Mouse (Mus musculus) thymus, postnatal 10 days (tissue): ENCODE results near the gene Olfr1098.

Experiments used
- DNase-seq, 2 experiments: peaks; one replicate each; pipeline ENCODE4 v3.0.0; 2021; ENCODE audit warnings: low spot score in 2 of 2

Olfr1098 gene

DNA sequence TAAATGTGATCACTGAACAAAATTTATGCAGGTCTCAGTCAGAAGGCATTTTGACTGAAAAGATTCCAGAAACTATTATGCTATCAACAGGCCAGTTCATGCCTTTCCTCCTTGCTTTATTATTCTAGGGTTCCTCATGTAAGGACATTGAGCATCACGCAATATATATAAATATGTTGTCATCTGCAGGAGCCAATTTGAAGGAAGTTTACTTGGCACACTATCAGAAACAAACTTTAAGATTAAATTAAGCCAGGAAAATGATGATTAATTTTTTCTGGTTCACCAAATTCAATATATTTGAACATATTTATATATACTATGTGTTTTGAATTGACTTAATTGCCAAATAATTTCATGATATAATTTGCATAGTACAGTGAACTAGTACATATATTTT lies at the start of gene Olfr1098:
Gene Olfr1098 (minus strand): TSS at position 101 of the 400 bp plus-strand sequence.
- no peak for DNase-seq

DNA sequence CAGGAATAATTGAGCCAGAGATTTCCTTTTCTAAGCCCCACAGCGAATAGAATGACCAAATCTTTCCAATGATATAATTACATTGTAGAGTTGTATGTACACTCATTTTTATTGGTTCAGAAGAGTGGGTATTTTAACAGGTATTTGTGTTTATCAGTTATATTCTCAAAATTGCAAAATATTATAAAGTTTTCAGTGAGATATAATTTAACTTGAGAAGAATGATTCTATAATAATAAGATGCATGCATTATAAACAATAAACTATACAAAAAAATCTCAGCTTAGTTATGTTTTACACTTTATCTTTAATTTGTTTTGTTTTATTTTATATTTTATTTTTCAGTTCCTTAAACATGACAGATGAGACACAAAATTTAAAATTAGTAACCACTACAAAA lies 36.2 kb upstream of the Olfr1098 start, which contains the start of gene Olfr1099:
Gene Olfr1099 (minus strand): TSS at position 101 of the 400 bp plus-strand sequence.
- no peak for DNase-seq

DNA sequence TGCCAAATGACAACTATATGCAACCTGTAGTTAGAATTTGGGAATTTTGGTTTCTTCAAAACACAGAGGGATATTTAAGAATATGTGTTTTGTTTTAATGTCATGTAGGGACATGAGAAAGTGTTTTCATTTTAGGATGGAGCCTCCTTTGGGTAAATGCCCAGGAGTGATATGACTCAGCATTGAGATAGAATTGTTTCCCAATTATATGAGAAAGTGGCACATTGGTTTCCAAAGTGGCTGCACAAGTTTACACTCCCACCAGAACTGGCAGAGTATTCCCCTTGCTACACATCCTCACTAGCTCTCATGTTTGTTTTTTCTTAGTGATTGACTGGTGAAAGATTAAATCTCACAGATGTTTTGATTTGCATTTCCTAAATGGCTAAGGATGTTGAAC lies 2.2 kb upstream of the Olfr1098 start:
- no peak for DNase-seq

DNA sequence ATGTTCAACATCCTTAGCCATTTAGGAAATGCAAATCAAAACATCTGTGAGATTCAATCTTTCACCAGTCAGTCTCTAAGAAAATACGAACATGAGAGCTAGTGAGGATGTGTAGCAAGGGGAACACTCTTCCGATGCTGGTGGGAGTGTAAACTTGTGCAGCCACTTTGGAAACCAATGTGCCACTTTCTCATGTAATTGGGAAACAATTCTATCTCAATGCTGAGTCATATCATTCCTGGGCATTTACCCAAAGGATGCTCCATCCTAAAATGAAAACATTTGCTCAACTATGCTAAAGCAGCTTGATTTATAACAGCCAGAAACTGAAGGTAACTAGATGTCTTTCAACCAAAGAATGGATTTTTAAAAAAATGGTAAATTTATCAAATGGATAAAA lies 18.7 kb downstream of the Olfr1098 start:
- no peak for DNase-seq

DNA sequence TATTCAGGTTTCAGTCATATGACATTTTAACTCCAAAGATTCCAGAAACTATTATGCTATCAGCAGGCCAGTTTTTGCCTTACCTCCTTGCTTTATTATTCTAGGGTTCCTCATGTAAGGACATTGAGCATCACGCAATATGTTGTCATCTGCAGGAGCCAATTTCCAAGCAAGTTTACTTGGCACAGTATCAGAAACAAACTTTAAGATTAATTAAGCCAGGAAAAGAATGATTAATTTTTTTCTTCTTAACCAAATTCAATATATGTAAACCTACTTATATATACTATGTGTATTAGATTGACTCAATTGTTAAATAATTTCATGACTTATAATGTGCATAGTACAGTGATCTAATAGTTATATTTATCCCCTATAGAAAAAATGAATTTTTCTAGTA lies 32.2 kb downstream of the Olfr1098 start, which contains the start of gene Olfr1097:
Gene Olfr1097 (minus strand): TSS at position 101 of the 400 bp plus-strand sequence.
- DNase-seq, result no peak

DNA sequence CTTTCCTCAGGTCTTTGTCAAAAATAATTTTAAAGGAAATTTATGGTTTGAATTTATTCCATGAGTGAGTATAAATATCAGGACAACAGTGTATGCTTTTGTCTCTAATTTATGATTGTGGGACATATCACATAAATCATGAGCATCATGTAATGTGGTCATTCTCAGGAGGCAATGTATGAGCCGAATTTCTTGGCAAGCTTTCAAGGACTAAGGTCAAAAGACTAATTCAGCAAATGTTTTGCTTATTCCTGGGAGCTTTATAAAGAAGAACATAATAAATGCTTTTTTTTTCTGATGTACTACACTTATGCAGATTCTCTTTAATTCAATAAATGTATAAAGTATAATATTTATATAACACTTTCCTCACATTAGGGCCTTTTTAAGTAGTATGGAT lies 49.6 kb downstream of the Olfr1098 start, which contains the start of gene Gm13723:
Gene Gm13723 (minus strand): TSS at position 101 of the 400 bp plus-strand sequence.
- DNase-seq, result no peak
